Mouse (Mus musculus) midbrain, embryonic 16.5 days (tissue): ENCODE results near the gene Psma7. TPM values are rescaled to one million over a fixed set of nuclear protein-coding genes. Genes with fewer than 3 reads are reported as not detected.

Source experiments
- ATAC-seq: fragments of 200-750 bp; cut with Nextera tagmentation; 2 replicates; pipeline ENCODE4 v1.8.0; 2017; ENCODE audit warnings: moderate TSS enrichment
- H3K27ac ChIP-seq: fragments of 300-500 bp; sonication (generic); 2 replicates; pipeline ENCODE4 v1.5.1; 2014; ENCODE audit warnings: mild to moderate bottlenecking, low read length, mixed read lengths
- H3K27me3 ChIP-seq: fragments of 300-500 bp; sonication (generic); 2 replicates; pipeline ENCODE4 v1.6.1; 2014; ENCODE audit warnings: low read depth, low read length, mixed read lengths; ENCODE audit not compliant: control insufficient read depth, insufficient read depth
- H3K36me3 ChIP-seq: fragments of 300-500 bp; sonication (generic); 2 replicates; pipeline ENCODE4 v1.6.1; 2014; ENCODE audit warnings: mild to moderate bottlenecking, low read length, moderate library complexity, mixed read lengths; ENCODE audit not compliant: control insufficient read depth, insufficient read depth
- H3K4me1 ChIP-seq: fragments of 300-500 bp; sonication (generic); 2 replicates; pipeline ENCODE4 v1.6.1; 2014; ENCODE audit warnings: mild to moderate bottlenecking, low read length, mixed read lengths; ENCODE audit not compliant: control insufficient read depth, insufficient read depth
- H3K4me2 ChIP-seq: fragments of 300-500 bp; sonication (generic); 2 replicates; pipeline ENCODE4 v1.6.1; 2014; ENCODE audit warnings: mild to moderate bottlenecking, low read length, mixed read lengths
- H3K4me3 ChIP-seq: fragments of 300-500 bp; sonication (generic); 2 replicates; pipeline ENCODE4 v1.5.1; 2014; ENCODE audit warnings: low read depth, mild to moderate bottlenecking, low read length, moderate library complexity, mixed read lengths
- H3K9ac ChIP-seq: fragments of 300-500 bp; sonication (generic); 2 replicates; pipeline ENCODE4 v1.6.1; 2014; ENCODE audit warnings: low read depth, low read length, mixed read lengths
- H3K9me3 ChIP-seq: fragments of 300-500 bp; sonication (generic); replicated peaks from 2 replicates; pipeline ENCODE4 v1.6.1; 2014; ENCODE audit warnings: mild to moderate bottlenecking, low read length, mixed read lengths; ENCODE audit not compliant: control insufficient read depth, poor library complexity, severe bottlenecking
- WGBS: fragments of 180-500 bp; shearing (Covaris S2); extraction: QIAGEN DNeasy Blood & Tissue Kit; methylation state at CpG from one replicate; pipeline ENCODE4 v1.1.7; 2014; 5-methylcytosine and 5-hydroxymethylcytosine counted together
- polyA plus RNA-seq: library from polyadenylated mRNA; unstranded; fragments of >200 nt; fragmentation: Nextera tagmentation; extraction: Ambion mirVana; gene quantifications from 2 replicates; pipeline ENCODE4 v1.2.1, GENCODE M21; 2015

The Psma7 gene
- polyA plus RNA-seq, 1 experiment from 2014 or later = 541 TPM

DNA sequence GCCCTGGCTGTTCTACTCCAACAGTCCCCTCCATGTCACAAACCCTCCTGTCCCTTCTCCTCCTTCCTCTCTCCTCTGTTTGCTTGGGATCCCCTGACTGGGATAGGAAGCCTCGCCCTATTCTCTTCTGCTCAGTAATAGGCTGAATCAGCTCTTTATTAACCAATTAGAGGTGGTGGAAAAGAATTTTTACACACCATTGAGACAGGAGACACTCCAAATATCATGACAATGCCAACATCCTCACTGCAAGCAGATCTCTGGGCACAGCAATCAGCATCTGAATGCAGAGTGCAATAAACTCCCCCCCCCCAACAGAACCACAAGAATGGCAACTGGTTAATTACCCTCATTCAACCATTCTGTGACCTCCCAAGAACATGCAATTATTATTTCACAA is 53.1 kb downstream of the Psma7 start:
- 75% methylated on average over 1 of the region's 1 CpGs for WGBS
- Histone ChIP-seq H3K36me3 (no peaks in the 10 kb centered on the region), H3K9ac (no peak overlapping the region), H3K9me3 (no peaks in the 10 kb centered on the region), H3K27me3 (no peaks in the 10 kb centered on the region), H3K4me1 (no peaks in the 10 kb centered on the region), H3K4me3 (no peak overlapping the region), H3K4me2 (no peak overlapping the region), H3K27ac (no peak overlapping the region)
- ATAC-seq = no peak

DNA sequence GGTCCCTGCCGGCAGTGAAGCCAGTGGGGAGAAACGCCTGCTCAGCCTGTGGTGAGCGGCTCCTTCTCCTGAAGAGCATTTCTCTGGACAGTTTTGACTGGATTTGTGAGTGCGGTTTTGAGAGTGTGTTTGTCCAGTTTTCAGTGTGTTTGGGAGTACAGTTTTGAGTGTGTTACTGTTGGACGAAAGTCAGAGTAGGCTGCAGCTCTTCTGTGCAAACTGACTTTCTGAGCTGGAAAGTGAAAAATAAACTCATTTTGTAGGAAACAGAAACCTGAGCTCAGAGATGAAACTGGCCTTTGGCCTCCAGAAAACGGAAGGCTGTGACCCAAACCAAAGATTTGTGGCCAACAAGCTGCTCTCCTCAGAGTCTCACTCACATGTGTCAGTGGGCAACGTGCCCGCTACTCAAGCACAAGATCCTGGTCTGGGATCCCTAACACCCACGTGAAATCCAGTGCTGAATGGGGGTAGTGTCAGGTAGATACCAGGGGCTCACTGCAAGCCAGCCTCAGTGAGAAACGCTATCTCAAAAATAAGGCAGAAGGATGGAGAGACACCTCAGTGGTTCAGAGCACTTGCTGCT is 55.7 kb downstream of the Psma7 start:
- Histone ChIP-seq H3K36me3 (no peaks in the 10 kb centered on the region), H3K9ac (no peak overlapping the region), H3K4me1 (no peaks in the 10 kb centered on the region), H3K4me3 (no peak overlapping the region), H3K27ac (no peak overlapping the region), H3K9me3 (no peaks in the 10 kb centered on the region), H3K4me2 (no peak overlapping the region), H3K27me3 (no peaks in the 10 kb centered on the region)
- 78% methylated on average over 10 of the region's 10 CpGs for WGBS
- no peak for ATAC-seq

Other genes starting within 250 kb of the Psma7 start
- gene Taf4, start 65.8 kb downstream of the Psma7 start, polyA plus RNA-seq = 3.1 and 3.6 TPM in 2 replicates
- 21.0 and 22.4 TPM in 2 replicates for gene Lsm14b, start 17.4 kb downstream of the Psma7 start, polyA plus RNA-seq
- 70.4 and 74.3 TPM in 2 replicates for gene Ss18l1, start 76 bp upstream of the Psma7 start, polyA plus RNA-seq
- gene Mtg2, start 28.2 kb upstream of the Psma7 start, polyA plus RNA-seq = 34.9 and 35.7 TPM in 2 replicates
- gene Hrh3, start 62.1 kb upstream of the Psma7 start, polyA plus RNA-seq = 3.3 TPM in 2 replicates
- 75.5 and 76.1 TPM in 2 replicates for gene Osbpl2, start 76.9 kb upstream of the Psma7 start, polyA plus RNA-seq
- gene Adrm1, start 129.1 kb upstream of the Psma7 start, polyA plus RNA-seq = 201 and 206 TPM in 2 replicates
- 1.6 and 2.6 TPM in 2 replicates for gene Lama5, start 183.4 kb upstream of the Psma7 start, polyA plus RNA-seq
- 295 and 298 TPM in 2 replicates for gene Rps21, start 214.9 kb upstream of the Psma7 start, polyA plus RNA-seq
- gene Cables2, start 231.1 kb upstream of the Psma7 start, polyA plus RNA-seq = 24.2 and 25.6 TPM in 2 replicates
- gene Rbbp8nl, start 247.4 kb upstream of the Psma7 start, polyA plus RNA-seq = not detected in 2 replicates